Comparison of ENCODE assay signal across 9 mouse cellular contexts in the genomic region with DNA sequence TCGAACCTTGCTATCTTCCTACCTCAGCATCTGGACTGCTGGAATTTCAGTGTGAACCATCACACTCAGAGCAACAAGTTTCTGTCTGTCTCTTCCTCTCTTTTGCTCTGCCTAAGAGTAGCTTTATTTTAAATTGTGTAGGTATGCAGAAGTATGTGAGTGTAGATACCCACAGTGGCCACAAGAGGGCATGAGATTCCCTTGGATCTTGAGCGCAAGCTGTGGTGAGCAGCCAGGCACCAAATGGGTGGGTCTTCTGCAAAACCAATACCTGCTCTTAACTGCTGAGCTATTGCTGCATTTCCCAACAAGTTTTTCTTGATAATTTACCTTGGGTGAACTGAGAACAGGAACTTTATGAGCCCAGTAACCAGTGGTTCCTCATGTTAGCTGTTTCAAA. TPM values are rescaled to one million over a fixed set of nuclear protein-coding genes. Genes with fewer than 3 reads are reported as not detected.
A peak's percentile ranks its signal among the peaks of the same experiment; 100 is the strongest.
DNase-seq lines count a peak whose midpoint lies in the region; ATAC-seq and TF ChIP-seq lines count a peak whose summit lies in the region.
"Had no signal": no experiment of that assay in that cellular context is flagged by ENCODE, and none has a peak within 500 bp of the region (broad histone marks: within the 10 kb centered on the region; RNA-seq: fewer than 3 reads in every experiment).

No protein-coding gene starts in this region.

- no peaks in the 10 kb centered on the region for H3K27me3 ChIP-seq in cerebellum, adult 2 months (ENCODE audit: control insufficient read depth, insufficient read depth, low read length)
- no peaks in the 10 kb centered on the region for H3K27me3 ChIP-seq in midbrain, embryonic 10.5 days (ENCODE audit: low read depth, poor library complexity, severe bottlenecking)
- no peaks in the 10 kb centered on the region for H3K27me3 ChIP-seq in midbrain, embryonic 13.5 days
- H3K27me3 ChIP-seq: heart, embryonic 15.5 days had no signal

- TF ChIP-seq CTCF in cerebellum, adult 2 months (IDR thresholded peaks at IDR 0.05; ENCODE audit: borderline replicate concordance, insufficient read depth, low read depth, low read length), result peak; percentile 47; the same call in 1 of the 2 replicates

- no peak overlapping the region for H3K4me3 ChIP-seq in cerebellum, adult 2 months (replicated peaks; ENCODE audit: insufficient read depth, low read depth, low read length)
- H3K4me3 ChIP-seq in midbrain, embryonic 10.5 days, result no peak overlapping the region
- H3K4me3 ChIP-seq in midbrain, embryonic 13.5 days (replicated peaks), result no peak overlapping the region
- H3K4me3 ChIP-seq: heart, embryonic 15.5 days had no signal

- ATAC-seq in midbrain, embryonic 13.5 days, result no peak
- peak; percentile 52 to 59; a peak in 3 of 4 replicates for ATAC-seq in hematopoietic stem cell, adult 5-6 weeks (replicated peaks in 1 of 2; ENCODE audit: insufficient read depth in 1 of 2, low FRiP score in 2 of 2, low TSS enrichment in 1 of 2, low read depth in 1 of 2, poor library complexity in 2 of 2, severe bottlenecking in 2 of 2)

- H3K27ac ChIP-seq in cerebellum, adult 2 months (ENCODE audit: insufficient read depth, low read length), result no peak overlapping the region
- no peak overlapping the region for H3K27ac ChIP-seq in midbrain, embryonic 10.5 days (replicated peaks)
- no peak overlapping the region for H3K27ac ChIP-seq in midbrain, embryonic 13.5 days
- H3K27ac ChIP-seq: heart, embryonic 15.5 days had no signal

- no peaks in the 10 kb centered on the region for H3K36me3 ChIP-seq in midbrain, embryonic 10.5 days
- no peaks in the 10 kb centered on the region for H3K36me3 ChIP-seq in midbrain, embryonic 13.5 days
- H3K36me3 ChIP-seq: heart, embryonic 15.5 days had no signal

- H3K9ac ChIP-seq in midbrain, embryonic 13.5 days (replicated peaks), result no peak overlapping the region
- H3K9ac ChIP-seq: heart, embryonic 15.5 days had no signal

- H3K4me1 ChIP-seq in cerebellum, adult 2 months (ENCODE audit: control insufficient read depth, insufficient read depth, low read length), result no peaks in the 10 kb centered on the region
- H3K4me1 ChIP-seq in midbrain, embryonic 10.5 days, result no peaks in the 10 kb centered on the region
- no peaks in the 10 kb centered on the region for H3K4me1 ChIP-seq in midbrain, embryonic 13.5 days (replicated peaks)
- H3K4me1 ChIP-seq: heart, embryonic 15.5 days had no signal

- WGBS in cerebellum, adult 2 months, result 68% methylated on average over 2 of the region's 2 CpGs
- WGBS in midbrain, embryonic 10.5 days, result 60% methylated on average over 2 of the region's 2 CpGs
- 59% methylated on average over 2 of the region's 2 CpGs for WGBS in midbrain, embryonic 13.5 days

- H3K9me3 ChIP-seq in midbrain, embryonic 10.5 days (replicated peaks), result no peaks in the 10 kb centered on the region
- H3K9me3 ChIP-seq in midbrain, embryonic 13.5 days, result no peaks in the 10 kb centered on the region
- H3K9me3 ChIP-seq: heart, embryonic 15.5 days had no signal

- peak in 1 of 2 experiments; percentile 12 for DNase-seq in cerebellum, adult 2 months
- no peak for DNase-seq in cerebellum, adult 11 months
- peak; percentile 31 for DNase-seq in midbrain, embryonic 10.5 days (ENCODE audit: low spot score)
- peak; percentile 52 for DNase-seq in adrenal gland, postnatal 10 days
- peak; percentile 44 for DNase-seq in lung, postnatal 10 days
- DNase-seq in ovary, postnatal 36 days (ENCODE audit: low spot score), result no peak

- no peak overlapping the region for H3K4me2 ChIP-seq in midbrain, embryonic 13.5 days (replicated peaks)
- H3K4me2 ChIP-seq: heart, embryonic 15.5 days had no signal

- TF ChIP-seq POLR2A in cerebellum, adult 2 months (IDR thresholded peaks at IDR 0.05; ENCODE audit: borderline replicate concordance, insufficient read depth, low read length), result no peak

RNA-seq across cellular contexts. Expression of a gene that starts 29.6 kb away (rescaled TPM):
- 24.7 and 26.2 TPM in 2 replicates for polyA plus RNA-seq in cerebellum, adult 2 months (2012; rRNA removed)
- polyA plus RNA-seq in midbrain, embryonic 10.5 days (2016; fragmentation: Nextera tagmentation; extraction: Ambion mirVana), result 60.5 and 61.4 TPM in 2 replicates
- 37.4 and 38.3 TPM in 2 replicates for polyA plus RNA-seq in midbrain, embryonic 13.5 days (2015; fragmentation: Nextera tagmentation; extraction: Ambion mirVana)
- total RNA-seq in adrenal gland, postnatal 10 days (2021), result 10 to 100 TPM; 16.8 to 20.5 TPM
- total RNA-seq in hematopoietic stem cell, adult 5-6 weeks (2017), result 38.8 and 51.0 TPM in 2 replicates

Comparison
In these comparisons a context has a peak if more than half of its experiments do, and no peak if none do; other contexts are left out.
1. DNase-seq: peak in midbrain, embryonic 10.5 days (single experiment), adrenal gland, postnatal 10 days (single experiment) and lung, postnatal 10 days (single experiment); none in cerebellum, adult 11 months (single experiment) and ovary, postnatal 36 days (single experiment).